Mouse (Mus musculus) kidney, postnatal 36 days (tissue): ENCODE measurements around the gene Pip5k1b.
"Not testable (repeated sequence)": the region's sequence is repeated elsewhere in the genome, so short reads cannot be mapped to it uniquely, and the experiment has no call there.

Experiments
- DNase-seq, 2 experiments: peaks; one replicate each; pipeline ENCODE4 v3.0.0; 2021 to 2022; ENCODE audit warnings: mixed read lengths in 2 of 2

The Pip5k1b gene

GRCm38 (mm10) chr19:24555466-24555903 is at the start of gene Pip5k1b:
TSS of gene Pip5k1b (minus strand) at chr19:24555872.
- DNase-seq = peak; percentile 41 to 62

- peak; percentile 16 to 24 for DNase-seq
Measured at GRCm38 (mm10) chr19:24604105-24604504, 48.4 kb upstream of the Pip5k1b start.

- DNase-seq = no peak
Measured at GRCm38 (mm10) chr19:24603431-24603830, 47.8 kb upstream of the Pip5k1b start.

GRCm38 (mm10) chr19:24586726-24587125 is 31.1 kb upstream of the Pip5k1b start:
- DNase-seq = no peak

GRCm38 (mm10) chr19:24585171-24585570 is 29.5 kb upstream of the Pip5k1b start:
- no peak for DNase-seq

GRCm38 (mm10) chr19:24583956-24584355 is 28.3 kb upstream of the Pip5k1b start:
- no peak for DNase-seq

- no peak for DNase-seq
Measured at GRCm38 (mm10) chr19:24576125-24576524, 20.5 kb upstream of the Pip5k1b start.

- no peak for DNase-seq
Measured at GRCm38 (mm10) chr19:24571756-24572181, 16.1 kb upstream of the Pip5k1b start.

GRCm38 (mm10) chr19:24570969-24571368 is 15.3 kb upstream of the Pip5k1b start:
- no peak for DNase-seq

- peak in 1 of 2 experiments; percentile 18 for DNase-seq
Measured at GRCm38 (mm10) chr19:24557456-24557855, 1.8 kb upstream of the Pip5k1b start.

GRCm38 (mm10) chr19:24556585-24556966 is 904 bp upstream of the Pip5k1b start:
- DNase-seq = no peak

- peak; percentile 58 to 77 for DNase-seq
Measured at GRCm38 (mm10) chr19:24555904-24556584, 372 bp upstream of the Pip5k1b start.

- DNase-seq = no peak
Measured at GRCm38 (mm10) chr19:24554911-24555465, 684 bp downstream of the Pip5k1b start.

- no peak for DNase-seq
Measured at GRCm38 (mm10) chr19:24554425-24554824, 1.2 kb downstream of the Pip5k1b start.

GRCm38 (mm10) chr19:24553291-24554075 is 2.2 kb downstream of the Pip5k1b start:
- DNase-seq = no peak

GRCm38 (mm10) chr19:24552641-24553040 is 3.0 kb downstream of the Pip5k1b start:
- not testable (repeated sequence) for DNase-seq

- no peak for DNase-seq
Measured at GRCm38 (mm10) chr19:24551196-24551954, 4.3 kb downstream of the Pip5k1b start.

GRCm38 (mm10) chr19:24550778-24551177 is 4.9 kb downstream of the Pip5k1b start:
- no peak for DNase-seq

GRCm38 (mm10) chr19:24550016-24550415 is 5.7 kb downstream of the Pip5k1b start:
- no peak for DNase-seq

GRCm38 (mm10) chr19:24548337-24548736 is 7.3 kb downstream of the Pip5k1b start:
- no peak for DNase-seq

- DNase-seq = no peak
Measured at GRCm38 (mm10) chr19:24546153-24546552, 9.5 kb downstream of the Pip5k1b start.

- no peak for DNase-seq
Measured at GRCm38 (mm10) chr19:24543386-24544350, 12.0 kb downstream of the Pip5k1b start.
